Comparison of ENCODE assay signal across 15 mouse cellular contexts in the genomic region with DNA sequence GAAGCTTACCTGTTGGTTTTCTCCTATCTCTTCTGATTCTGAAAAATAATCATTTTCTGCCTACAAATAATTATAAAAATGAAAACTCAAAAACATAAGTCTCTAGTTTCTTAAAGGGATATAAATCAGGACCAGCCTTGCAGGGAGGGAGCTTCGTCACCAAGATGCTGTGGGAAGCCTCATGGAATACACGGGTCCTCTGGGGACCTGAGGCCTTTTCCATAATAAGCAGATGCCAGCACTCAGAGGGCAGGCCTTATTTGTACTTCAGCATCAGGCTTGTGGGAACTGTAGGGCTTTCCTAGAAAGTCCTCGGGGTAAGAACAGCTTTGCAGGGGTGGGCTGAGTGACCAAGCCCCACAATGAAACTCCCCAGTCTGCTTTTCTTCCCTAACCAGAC.
"Had no signal": no experiment of that assay in that cellular context is flagged by ENCODE, and none has a peak within 500 bp of the region (broad histone marks: within the 10 kb centered on the region; RNA-seq: fewer than 3 reads in every experiment).

No protein-coding gene starts in this region.

- DNase-seq: kidney, postnatal 36 days; layer of hippocampus, postnatal 36 days; liver, embryonic 13.5 days; lung, embryonic 14.5 days; right cerebral cortex, adult 18-20 months; right cerebral cortex, postnatal 14 days; right cerebral cortex, postnatal 4 days; thymus, postnatal 36 days had no signal

- H3K9me3 ChIP-seq: liver, embryonic 13.5 days; midbrain, embryonic 12.5 days; midbrain, embryonic 15.5 days; neural tube, embryonic 12.5 days; neural tube, embryonic 15.5 days had no signal

- H3K4me3 ChIP-seq: left cerebral cortex, adult 2 months; liver, embryonic 13.5 days; midbrain, embryonic 12.5 days; midbrain, embryonic 15.5 days; neural tube, embryonic 12.5 days; neural tube, embryonic 15.5 days had no signal

- H3K36me3 ChIP-seq: liver, embryonic 13.5 days; midbrain, embryonic 12.5 days; midbrain, embryonic 15.5 days; neural tube, embryonic 12.5 days; neural tube, embryonic 15.5 days had no signal

- H3K4me2 ChIP-seq: liver, embryonic 13.5 days; lung, embryonic 14.5 days; midbrain, embryonic 12.5 days; midbrain, embryonic 15.5 days; neural tube, embryonic 12.5 days; neural tube, embryonic 15.5 days had no signal

- H3K27ac ChIP-seq: kidney, postnatal 0 days; left cerebral cortex, adult 2 months; liver, embryonic 13.5 days; midbrain, embryonic 12.5 days; midbrain, embryonic 15.5 days; neural tube, embryonic 12.5 days; neural tube, embryonic 15.5 days had no signal

- H3K4me1 ChIP-seq: midbrain, embryonic 12.5 days; midbrain, embryonic 15.5 days; neural tube, embryonic 12.5 days; neural tube, embryonic 15.5 days had no signal

- H3K9ac ChIP-seq: liver, embryonic 13.5 days; lung, embryonic 14.5 days; midbrain, embryonic 12.5 days; midbrain, embryonic 15.5 days; neural tube, embryonic 12.5 days; neural tube, embryonic 15.5 days had no signal

- H3K27me3 ChIP-seq: liver, embryonic 13.5 days; midbrain, embryonic 12.5 days; midbrain, embryonic 15.5 days; neural tube, embryonic 12.5 days; neural tube, embryonic 15.5 days had no signal

- ATAC-seq: lung, postnatal 0 days; midbrain, embryonic 15.5 days had no signal
